Mouse (Mus musculus) heart, adult 11 months (tissue): ENCODE measurements around the gene Dnmt3l.

Source experiments
- DNase-seq: peaks from one replicate; pipeline ENCODE4 v3.0.0; 2022

Dnmt3l gene

DNA sequence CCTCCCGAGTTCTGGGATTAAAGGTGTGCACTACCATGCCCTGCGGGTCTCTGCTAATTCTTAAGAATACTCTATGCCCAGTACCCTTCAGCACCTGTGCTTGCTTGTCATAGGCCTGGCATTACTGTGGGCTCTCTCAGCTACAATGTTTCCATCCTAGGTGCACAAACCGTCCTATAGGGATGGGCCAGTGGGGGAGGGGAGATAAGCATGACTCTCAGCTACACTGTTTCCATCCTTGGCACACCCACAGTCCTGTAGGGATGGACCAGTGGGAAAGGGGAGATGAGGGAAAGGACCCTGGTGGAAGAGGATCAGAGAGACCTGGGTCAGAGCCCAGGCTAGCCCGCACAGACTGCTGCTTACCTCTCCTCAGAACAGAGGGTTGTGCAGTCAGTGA is 4.6 kb upstream of the Dnmt3l start:
- DNase-seq: no peak

DNA sequence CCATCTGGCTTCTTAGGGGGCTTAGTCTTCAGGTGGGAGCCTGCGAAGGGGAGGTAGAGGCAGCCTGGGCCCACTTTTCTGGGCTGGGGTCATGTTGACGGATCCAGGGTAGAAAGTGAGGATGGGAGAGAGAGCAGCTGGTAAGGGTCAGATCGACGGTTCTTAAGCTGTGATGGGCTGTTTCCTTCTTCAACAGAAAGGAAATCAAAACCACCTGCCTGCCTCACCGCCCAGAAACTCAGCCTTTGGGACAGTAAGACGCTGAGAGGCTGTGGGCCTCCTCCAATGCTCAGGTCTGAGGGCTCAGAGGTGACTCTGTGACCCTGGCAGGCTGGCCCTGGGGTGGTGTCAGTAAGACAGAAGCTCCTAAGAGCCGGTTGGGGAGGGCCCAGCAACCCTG is 349 bp downstream of the Dnmt3l start:
- DNase-seq: no peak

- DNase-seq: peak; percentile 89
Measured at GRCm38 (mm10) chr10:78042697-78043405, 1.1 kb downstream of the Dnmt3l start.

GRCm38 (mm10) chr10:78043406-78043836 is 1.7 kb downstream of the Dnmt3l start, which contains the start of gene Aire:
Gene Aire (minus strand): TSS chr10:78043610.
- peak; percentile 95 for DNase-seq

GRCm38 (mm10) chr10:78044531-78044930 is 2.8 kb downstream of the Dnmt3l start:
- DNase-seq: no peak

GRCm38 (mm10) chr10:78046388-78046787 is 4.6 kb downstream of the Dnmt3l start:
- DNase-seq: no peak

DNA sequence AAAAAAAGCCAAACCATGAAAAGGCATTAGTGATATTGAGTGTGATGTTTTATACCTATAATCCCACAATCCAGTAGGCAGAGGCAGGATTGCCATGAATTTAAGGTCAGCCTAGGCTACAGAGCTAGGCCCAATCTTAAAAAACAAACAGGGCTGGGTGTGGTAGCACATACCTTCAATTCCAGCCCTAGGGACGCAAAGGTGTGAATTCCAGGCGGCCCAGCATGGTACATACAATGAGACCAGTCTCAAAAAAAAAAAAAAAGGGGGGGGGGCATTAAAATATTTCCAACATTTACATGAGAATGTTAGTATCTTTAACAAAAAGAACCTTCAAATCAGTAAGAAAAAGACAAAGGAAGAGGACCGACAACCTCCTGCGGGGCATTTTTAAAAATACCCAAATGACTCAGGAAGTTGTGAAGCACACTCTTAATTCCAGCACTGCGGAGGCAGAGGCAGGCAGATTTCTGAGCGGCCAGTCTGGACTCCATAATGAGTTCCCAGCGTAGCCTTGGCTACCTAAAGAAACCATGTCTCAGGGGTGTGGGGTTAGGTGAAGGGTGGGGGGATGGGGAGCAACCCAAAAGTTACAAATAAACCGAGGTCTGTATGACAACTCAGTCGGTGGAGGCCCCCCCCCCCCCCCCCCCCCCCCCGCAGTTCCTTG is 6.4 kb downstream of the Dnmt3l start:
- DNase-seq: no peak

GRCm38 (mm10) chr10:78049519-78050035 is 7.8 kb downstream of the Dnmt3l start:
- DNase-seq: no peak

GRCm38 (mm10) chr10:78054633-78055565 is 13.2 kb downstream of the Dnmt3l start:
- DNase-seq: peak; percentile 97

GRCm38 (mm10) chr10:78057056-78057455 is 15.3 kb downstream of the Dnmt3l start:
- DNase-seq: no peak

GRCm38 (mm10) chr10:78063122-78063521 is 21.4 kb downstream of the Dnmt3l start:
- no peak for DNase-seq

DNA sequence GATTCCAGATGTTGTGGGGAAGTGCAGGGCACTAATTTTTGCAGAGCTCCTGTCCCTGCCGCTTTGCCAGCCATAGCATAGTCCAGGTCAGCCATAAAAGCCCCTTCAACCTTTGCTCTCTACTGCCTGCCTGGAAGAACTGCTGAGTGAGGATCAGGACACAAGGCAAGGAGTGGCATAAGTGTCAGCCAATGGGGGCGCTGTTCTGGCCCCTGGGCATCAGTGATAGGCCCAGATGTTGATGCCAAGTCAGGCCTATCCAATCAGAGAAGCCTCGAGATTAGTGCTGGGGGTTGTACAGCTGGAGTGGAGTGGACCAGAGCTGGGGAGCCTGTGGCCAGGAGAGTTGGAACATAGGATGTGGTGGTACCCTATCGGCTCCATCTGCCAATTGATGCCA is 25.5 kb downstream of the Dnmt3l start:
- DNase-seq: peak; percentile 98

GRCm38 (mm10) chr10:78068541-78068940 is 26.8 kb downstream of the Dnmt3l start:
- peak; percentile 93 for DNase-seq

DNA sequence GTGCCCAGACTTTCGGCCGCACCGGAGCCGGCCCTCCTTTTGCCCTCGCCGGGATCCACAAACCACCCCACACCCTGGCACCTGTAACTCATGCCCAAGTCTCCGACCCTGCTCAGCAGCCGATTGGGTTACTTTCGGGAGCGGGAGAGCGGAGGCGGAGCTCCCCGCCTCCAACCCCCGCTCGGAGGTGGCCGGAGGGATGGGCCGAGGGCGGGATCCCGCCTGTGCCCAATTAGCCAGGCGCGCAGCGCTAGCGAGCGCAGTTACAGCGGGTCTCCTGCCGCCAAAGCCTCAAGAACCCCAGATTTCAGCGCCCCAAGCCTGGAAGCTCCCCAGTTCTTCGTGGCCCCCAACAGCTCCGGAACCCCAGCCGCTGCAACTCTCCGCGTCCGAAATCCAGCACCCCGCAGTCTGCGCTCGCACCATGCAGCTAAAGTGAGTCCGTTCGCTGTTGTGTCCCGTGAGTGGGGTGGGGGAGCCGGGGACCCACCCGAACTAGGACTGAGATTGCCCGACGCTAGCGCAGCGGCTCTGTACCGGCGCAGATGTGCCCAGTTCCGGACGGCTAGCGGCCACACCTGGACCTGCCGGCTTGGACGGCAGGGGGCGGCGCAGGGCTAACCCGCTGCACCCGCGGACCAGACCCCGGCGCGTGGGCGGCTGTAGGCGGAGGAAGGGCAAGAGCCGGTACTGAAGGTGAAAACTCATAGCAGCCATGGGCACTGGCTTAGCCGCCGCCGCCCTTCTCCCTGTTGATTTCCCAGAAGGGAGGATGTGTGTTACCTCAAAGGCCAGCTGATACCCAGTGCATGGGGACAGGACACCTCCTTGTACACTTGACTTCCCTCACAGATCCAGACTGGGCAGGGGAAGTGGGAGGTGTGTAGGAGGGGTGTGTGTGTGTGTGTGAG is 27.6 kb downstream of the Dnmt3l start, which contains the start of gene Icosl:
Icosl (plus strand) TSS at position 202 of the 911 bp plus-strand sequence.
- peak; percentile 99 for DNase-seq

- DNase-seq: peak; percentile 96
Measured at GRCm38 (mm10) chr10:78074151-78074550, 32.4 kb downstream of the Dnmt3l start.

DNA sequence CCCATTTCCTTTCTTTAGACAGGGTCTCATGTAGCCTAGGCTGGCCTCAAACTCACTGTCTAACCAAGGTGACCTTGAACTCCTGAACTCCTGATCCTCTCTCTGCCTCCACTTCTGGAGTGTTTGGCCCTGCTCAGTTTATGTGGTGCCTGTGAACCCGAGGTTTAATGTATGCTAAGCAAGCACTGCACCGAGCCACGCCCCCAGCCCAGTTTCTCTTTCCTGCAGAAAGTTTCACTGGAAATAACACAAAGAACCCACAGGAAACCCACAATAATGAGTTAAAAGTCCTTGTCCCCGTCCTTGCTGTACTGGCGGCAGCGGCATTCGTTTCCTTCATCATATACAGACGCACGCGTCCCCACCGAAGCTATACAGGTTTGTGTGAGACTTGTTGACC is 33.2 kb downstream of the Dnmt3l start:
- no peak for DNase-seq

GRCm38 (mm10) chr10:78077862-78078261 is 36.1 kb downstream of the Dnmt3l start:
- peak; percentile 92 for DNase-seq

- no peak for DNase-seq
Measured at GRCm38 (mm10) chr10:78078276-78078675, 36.5 kb downstream of the Dnmt3l start.

DNA sequence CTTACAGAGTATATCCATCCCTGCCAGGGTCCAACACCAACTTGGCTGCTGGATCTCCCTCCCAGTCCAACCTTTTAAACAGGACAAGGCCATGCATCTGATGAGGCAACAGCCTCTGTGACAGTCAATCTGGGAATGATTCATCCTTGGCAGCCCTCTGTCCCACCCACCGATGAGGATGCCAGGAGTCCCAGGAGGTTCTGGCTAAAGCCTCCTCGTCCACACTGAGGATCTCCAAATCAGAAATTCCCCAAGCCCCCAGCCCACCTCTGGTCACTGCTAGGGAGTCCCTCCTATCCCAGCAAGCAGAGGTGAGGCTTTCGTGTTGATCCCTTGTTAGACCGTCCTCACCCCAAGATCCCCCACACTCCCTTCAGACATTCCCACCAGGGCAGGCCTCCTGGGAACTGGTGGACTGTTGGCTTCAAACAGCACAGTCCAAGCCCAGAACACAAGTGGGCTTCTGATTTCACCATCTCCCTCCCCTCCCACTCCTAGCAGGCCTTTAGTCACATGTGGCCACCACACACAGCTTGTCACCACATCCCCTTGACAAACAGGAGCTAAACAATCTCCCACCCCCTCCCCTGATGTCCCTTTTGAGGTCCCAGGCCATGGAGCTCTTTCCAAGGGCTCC is 38.3 kb downstream of the Dnmt3l start:
- DNase-seq: peak; percentile 99

GRCm38 (mm10) chr10:78084073-78084472 is 42.3 kb downstream of the Dnmt3l start:
- peak; percentile 93 for DNase-seq

DNA sequence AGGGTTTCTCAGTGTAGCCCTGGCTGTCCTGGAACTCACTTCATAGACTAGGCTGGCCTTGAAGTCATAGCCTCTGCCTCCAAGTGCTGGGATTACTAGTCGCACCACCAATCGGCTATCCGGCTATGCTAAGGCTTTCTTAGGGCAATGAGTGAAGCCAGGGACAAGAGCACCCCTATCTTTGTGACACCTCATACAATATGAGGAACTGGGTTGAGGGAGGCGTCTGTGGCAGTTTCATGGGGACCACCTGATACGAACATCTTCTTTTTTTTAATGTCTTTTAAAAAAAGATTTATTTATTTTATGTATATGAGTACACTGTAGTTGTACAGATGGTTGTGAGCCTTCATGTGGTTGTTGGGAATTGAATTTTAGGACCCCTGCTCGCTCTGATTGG is 44.0 kb downstream of the Dnmt3l start:
- no peak for DNase-seq
